Mouse (Mus musculus) kidney, postnatal 0 days (tissue): ENCODE measurements around the gene Nckap5l. TPM values are rescaled to one million over a fixed set of nuclear protein-coding genes. Genes with fewer than 3 reads are reported as not detected.
A peak's percentile ranks its signal among the peaks of the same experiment; 100 is the strongest.
"Not testable (repeated sequence)": the region's sequence is repeated elsewhere in the genome, so short reads cannot be mapped to it uniquely, and the experiment has no call there.

Experiments
- ATAC-seq: fragments of 200-750 bp; cut with Nextera tagmentation; replicated peaks from 2 replicates; pipeline ENCODE4 v1.8.0; 2017; ENCODE audit warnings: low read depth, moderate number of reproducible peaks, moderate TSS enrichment, moderate library complexity; ENCODE audit not compliant: low FRiP score
- DNase-seq: peaks from one replicate; pipeline ENCODE4 v3.0.0-alpha.2; 2016; ENCODE audit warnings: low spot score
- H3K27ac ChIP-seq: fragments of 300-500 bp; sonication (generic); 2 replicates; pipeline ENCODE4 v1.5.1; 2014; ENCODE audit warnings: mild to moderate bottlenecking
- H3K27me3 ChIP-seq: fragments of 300-500 bp; sonication (generic); 2 replicates; pipeline ENCODE4 v1.6.1; 2014; ENCODE audit warnings: low read length, mixed read lengths; ENCODE audit not compliant: insufficient read depth
- H3K36me3 ChIP-seq: fragments of 300-500 bp; sonication (generic); 2 replicates; pipeline ENCODE4 v1.6.1; 2014; ENCODE audit warnings: low read length, mixed read lengths; ENCODE audit not compliant: insufficient read depth
- H3K4me1 ChIP-seq: fragments of 300-500 bp; sonication (generic); replicated peaks from 2 replicates; pipeline ENCODE4 v1.6.1; 2014; ENCODE audit warnings: antibody characterized with exemption, low read length, mixed read lengths; ENCODE audit not compliant: insufficient read depth
- H3K4me2 ChIP-seq: fragments of 300-500 bp; sonication (generic); 2 replicates; pipeline ENCODE4 v1.6.1; 2014; ENCODE audit warnings: mild to moderate bottlenecking, low read length, moderate library complexity, mixed read lengths
- H3K4me3 ChIP-seq: fragments of 300-500 bp; sonication (generic); replicated peaks from 2 replicates; pipeline ENCODE4 v1.5.1; 2014; ENCODE audit warnings: low read depth, low read length
- H3K9ac ChIP-seq: fragments of 300-500 bp; sonication (generic); 2 replicates; pipeline ENCODE4 v1.6.1; 2014; ENCODE audit warnings: low read depth, low read length
- H3K9me3 ChIP-seq: fragments of 300-500 bp; sonication (generic); replicated peaks from 2 replicates; pipeline ENCODE4 v1.6.1; 2016; ENCODE audit warnings: low read length, inconsistent platforms, mixed read lengths
- CTCF ChIP-seq: IDR thresholded peaks from 2 replicates; pipeline ENCODE4 v1.5.1; 2016; ENCODE audit warnings: antibody characterized with exemption, low read depth, mild to moderate bottlenecking, moderate library complexity
- WGBS: fragments of 180-500 bp; shearing (Covaris S2); extraction: QIAGEN DNeasy Blood & Tissue Kit; methylation state at CpG from one replicate; pipeline ENCODE4 v1.1.7; 2014; 5-methylcytosine and 5-hydroxymethylcytosine counted together
- polyA plus RNA-seq: library from polyadenylated mRNA; unstranded; fragments of >200 nt; fragmentation: Nextera tagmentation; extraction: Ambion mirVana; gene quantifications from 2 replicates; pipeline ENCODE4 v1.2.1, GENCODE M21; 2015

Gene Nckap5l
- polyA plus RNA-seq, 1 experiment from 2014 or later: 6.5 TPM

GRCm38 (mm10) chr15:99456338-99456962, 1.1 kb downstream of the Nckap5l start:
- H3K4me3 ChIP-seq: peak overlapping the region; percentile 89
- peak overlapping the region; percentile 90 for H3K27ac ChIP-seq
- H3K9ac ChIP-seq: peak overlapping the region; percentile 81
- H3K4me2 ChIP-seq: peak overlapping the region; percentile 90
- H3K4me1 ChIP-seq: no peaks in the 10 kb centered on the region; the same call in 1 of the 2 replicates
- TF ChIP-seq CTCF: no peak
- no peaks in the 10 kb centered on the region for H3K27me3 ChIP-seq
- 18% methylated on average over 7 of the region's 7 CpGs for WGBS
- ATAC-seq (no peak), DNase-seq (no peak)
- no peaks in the 10 kb centered on the region for H3K9me3 ChIP-seq
- H3K36me3 ChIP-seq: no peaks in the 10 kb centered on the region

DNA sequence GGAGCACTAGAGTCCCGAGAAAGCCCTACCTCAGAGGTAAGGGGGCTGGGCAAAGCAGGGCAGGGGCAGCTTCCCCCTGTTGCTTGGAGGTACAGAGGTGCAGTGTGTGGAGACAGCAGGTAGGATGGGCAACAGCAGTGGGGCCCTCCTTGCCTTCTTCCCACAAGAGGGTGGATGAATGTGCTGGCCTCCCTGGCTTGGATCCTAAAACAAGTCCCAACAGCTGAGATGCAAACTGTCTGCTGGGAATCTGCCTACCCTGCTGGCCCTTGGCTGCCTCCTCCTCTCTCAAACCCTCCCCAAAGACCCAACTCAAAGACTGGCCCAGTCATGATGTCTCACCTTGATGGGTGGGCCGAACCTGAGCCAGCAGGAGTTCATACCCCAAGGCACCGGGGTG, 2.1 kb downstream of the Nckap5l start:
- Histone ChIP-seq H3K4me3 (no peak overlapping the region), H3K36me3 (no peaks in the 10 kb centered on the region), H3K27me3 (no peaks in the 10 kb centered on the region), H3K9me3 (no peaks in the 10 kb centered on the region), H3K9ac (no peak overlapping the region), H3K4me2 (no peak overlapping the region), H3K4me1 (no peaks in the 10 kb centered on the region; the same call in 1 of the 2 replicates), H3K27ac (no peak overlapping the region)
- DNase-seq (no peak), ATAC-seq (no peak)
- TF ChIP-seq CTCF: no peak
- WGBS: 90% methylated on average over 3 of the region's 3 CpGs

- Histone ChIP-seq H3K36me3 (no peaks in the 10 kb centered on the region), H3K4me3 (no peak overlapping the region), H3K9me3 (no peaks in the 10 kb centered on the region), H3K27ac (no peak overlapping the region), H3K27me3 (no peaks in the 10 kb centered on the region), H3K4me2 (no peak overlapping the region), H3K9ac (no peak overlapping the region), H3K4me1 (peaks cover 3% of the 10 kb centered on the region; the same call in 1 of the 2 replicates)
- 74% methylated on average over 7 of the region's 7 CpGs for WGBS
- TF ChIP-seq CTCF: no peak
- DNase-seq (no peak), ATAC-seq (no peak)
These were observed 2.8 kb downstream of the Nckap5l start for GRCm38 (mm10) chr15:99454585-99455279.

DNA sequence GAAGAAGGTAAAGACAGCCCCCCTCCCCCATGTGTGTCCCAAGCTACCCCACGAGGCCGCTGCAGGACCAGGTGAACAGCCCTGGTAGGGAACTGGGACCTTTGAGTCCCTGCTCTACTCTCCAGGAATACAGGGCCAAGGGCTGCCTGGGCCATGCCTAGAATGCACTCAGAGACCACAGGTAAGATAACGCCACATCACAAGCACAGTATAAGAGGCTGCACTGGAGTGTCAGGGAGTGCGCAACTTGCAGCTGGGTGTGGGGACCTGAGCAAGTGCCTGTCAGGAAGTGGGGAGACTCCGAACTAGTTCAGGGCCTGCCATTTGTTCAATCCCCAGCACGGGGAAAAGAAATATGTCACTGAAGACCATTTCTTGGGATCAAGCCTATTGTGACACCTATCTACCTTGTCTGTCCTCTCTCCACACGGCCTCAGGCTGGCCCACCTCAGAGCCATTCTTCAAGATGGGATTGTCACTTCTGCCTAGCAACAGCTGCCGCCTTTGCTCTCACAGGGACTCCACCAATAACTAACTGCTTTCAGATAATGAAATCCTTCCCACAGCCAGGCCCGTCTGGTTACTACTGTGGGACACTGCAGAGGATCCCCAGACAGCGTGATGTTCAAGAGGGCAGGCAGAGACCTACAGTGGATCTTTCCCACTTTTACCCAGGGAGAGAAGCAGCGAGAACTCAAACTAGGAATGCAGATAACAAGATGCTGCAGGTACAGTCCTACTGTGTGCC, 4.2 kb downstream of the Nckap5l start:
- ATAC-seq: no peak
- Histone ChIP-seq H3K27me3 (no peaks in the 10 kb centered on the region), H3K36me3 (no peaks in the 10 kb centered on the region), H3K9me3 (no peaks in the 10 kb centered on the region), H3K4me2 (no peak overlapping the region), H3K9ac (no peak overlapping the region), H3K4me1 (peaks cover 13% of the 10 kb centered on the region), H3K27ac (no peak overlapping the region), H3K4me3 (no peak overlapping the region)
- TF ChIP-seq CTCF: no peak
- DNase-seq: no peak
- 81% methylated on average over 11 of the region's 11 CpGs for WGBS

GRCm38 (mm10) chr15:99449751-99450280, 7.7 kb downstream of the Nckap5l start:
- no peaks in the 10 kb centered on the region for H3K9me3 ChIP-seq
- H3K4me1 ChIP-seq: peaks cover 13% of the 10 kb centered on the region
- ATAC-seq: no peak
- no peak for DNase-seq
- no peak overlapping the region for H3K9ac ChIP-seq
- no peak overlapping the region for H3K4me2 ChIP-seq
- WGBS: 53% methylated on average over 8 of the region's 8 CpGs
- H3K4me3 ChIP-seq: no peak overlapping the region
- peak overlapping the region; percentile 21; the same call in 1 of the 2 replicates for H3K27ac ChIP-seq
- H3K27me3 ChIP-seq: no peaks in the 10 kb centered on the region
- no peak for TF ChIP-seq CTCF
- H3K36me3 ChIP-seq: no peaks in the 10 kb centered on the region

GRCm38 (mm10) chr15:99449131-99449750, 8.3 kb downstream of the Nckap5l start:
- ATAC-seq (peak; percentile 57; the same call in 1 of the 2 replicates), DNase-seq (peak; percentile 61)
- Histone ChIP-seq H3K9me3 (no peaks in the 10 kb centered on the region), H3K4me2 (no peak overlapping the region), H3K27ac (peak overlapping the region; percentile 21; the same call in 1 of the 2 replicates), H3K4me3 (no peak overlapping the region), H3K27me3 (no peaks in the 10 kb centered on the region), H3K4me1 (peaks cover 13% of the 10 kb centered on the region), H3K9ac (0 out of 2 replicates have a peak overlapping the region, but pooled peaks have one; percentile 35), H3K36me3 (no peaks in the 10 kb centered on the region)
- TF ChIP-seq CTCF: no peak
- 39% methylated on average over 9 of the region's 9 CpGs for WGBS

GRCm38 (mm10) chr15:99446136-99446535, 11.4 kb downstream of the Nckap5l start:
- not testable (repeated sequence) for H3K9ac ChIP-seq, H3K4me2 ChIP-seq, H3K27ac ChIP-seq, H3K9me3 ChIP-seq, H3K27me3 ChIP-seq, ATAC-seq, DNase-seq, H3K36me3 ChIP-seq, H3K4me3 ChIP-seq
- WGBS: 90% methylated on average over 10 of the region's 10 CpGs
- peaks cover 23% of the 10 kb centered on the region for H3K4me1 ChIP-seq
